Mouse (Mus musculus) limb, embryonic 14.5 days (tissue): ENCODE measurements at regions not wholly inside any gene's neighbourhood (a gene's known extent, or its start where the extent isn't known, plus 50 kb on each side); places are given as distances from the start of the nearest gene placed in this dataset.

ENCODE experiments used
- ATAC-seq: fragments of 200-750 bp; cut with Nextera tagmentation; 2 replicates; pipeline ENCODE4 v1.8.0; 2017; ENCODE audit warnings: low read depth, moderate number of reproducible peaks, moderate TSS enrichment; ENCODE audit not compliant: low FRiP score
- DNase-seq: peaks from one replicate; pipeline ENCODE4 v3.0.0-alpha.2; 2015; ENCODE audit warnings: low spot score
- H3K27ac ChIP-seq: fragments of 300-500 bp; sonication (generic); replicated peaks from 2 replicates; pipeline ENCODE4 v1.5.1; 2014; ENCODE audit warnings: low read depth, mild to moderate bottlenecking, low read length, moderate library complexity, mixed read lengths
- H3K27me3 ChIP-seq: fragments of 300-500 bp; sonication (generic); 2 replicates; pipeline ENCODE4 v1.6.1; 2014; ENCODE audit warnings: low read length, mixed read lengths; ENCODE audit not compliant: control insufficient read depth, insufficient read depth
- H3K36me3 ChIP-seq: fragments of 300-500 bp; sonication (generic); 2 replicates; pipeline ENCODE4 v1.6.1; 2014; ENCODE audit warnings: mild to moderate bottlenecking, low read length, moderate library complexity, mixed read lengths; ENCODE audit not compliant: control insufficient read depth, insufficient read depth
- H3K4me1 ChIP-seq: fragments of 300-500 bp; sonication (generic); 2 replicates; pipeline ENCODE4 v1.6.1; 2014; ENCODE audit warnings: antibody characterized with exemption, low read length, mixed read lengths; ENCODE audit not compliant: control insufficient read depth, insufficient read depth
- H3K4me2 ChIP-seq: fragments of 300-500 bp; sonication (generic); replicated peaks from 2 replicates; pipeline ENCODE4 v1.6.1; 2014; ENCODE audit warnings: low read depth, mild to moderate bottlenecking, low read length, moderate library complexity; ENCODE audit not compliant: severe bottlenecking
- H3K4me3 ChIP-seq: fragments of 300-500 bp; sonication (generic); replicated peaks from 2 replicates; pipeline ENCODE4 v1.5.1; 2014; ENCODE audit warnings: low read length
- H3K9ac ChIP-seq: fragments of 300-500 bp; sonication (generic); 2 replicates; pipeline ENCODE4 v1.6.1; 2014; ENCODE audit warnings: mild to moderate bottlenecking, low read depth, low read length, moderate library complexity; ENCODE audit not compliant: severe bottlenecking
- H3K9me3 ChIP-seq: fragments of 300-500 bp; sonication (generic); 2 replicates; pipeline ENCODE4 v1.6.1; 2016; ENCODE audit warnings: low read length; ENCODE audit not compliant: control insufficient read depth
- POLR2A ChIP-seq: fragments of 200-500 bp; IDR thresholded peaks from 2 replicates; pipeline ENCODE4 v1.8.0; 2012; ENCODE audit warnings: inconsistent platforms, mild to moderate bottlenecking, moderate library complexity, borderline replicate concordance; ENCODE audit not compliant: insufficient read depth, insufficient read length; ENCODE audit errors: extremely low read depth
- WGBS: fragments of 180-500 bp; shearing (Covaris S2); extraction: QIAGEN DNeasy Blood & Tissue Kit; methylation state at CpG from one replicate; pipeline ENCODE4 v1.1.7; 2014; 5-methylcytosine and 5-hydroxymethylcytosine counted together

GRCm38 (mm10) chr5:75260247-75260646, 108.2 kb downstream of the Pdgfra start:
- Histone ChIP-seq H3K4me1 (no peaks in the 10 kb centered on the region), H3K9ac (no peak overlapping the region), H3K4me2 (no peak overlapping the region), H3K27ac (no peak overlapping the region), H3K4me3 (no peak overlapping the region), H3K9me3 (no peaks in the 10 kb centered on the region), H3K36me3 (no peaks in the 10 kb centered on the region), H3K27me3 (no peaks in the 10 kb centered on the region)
- no peak for TF ChIP-seq POLR2A
- 85% methylated on average over 10 of the region's 10 CpGs for WGBS
- ATAC-seq (no peak), DNase-seq (no peak)

DNA sequence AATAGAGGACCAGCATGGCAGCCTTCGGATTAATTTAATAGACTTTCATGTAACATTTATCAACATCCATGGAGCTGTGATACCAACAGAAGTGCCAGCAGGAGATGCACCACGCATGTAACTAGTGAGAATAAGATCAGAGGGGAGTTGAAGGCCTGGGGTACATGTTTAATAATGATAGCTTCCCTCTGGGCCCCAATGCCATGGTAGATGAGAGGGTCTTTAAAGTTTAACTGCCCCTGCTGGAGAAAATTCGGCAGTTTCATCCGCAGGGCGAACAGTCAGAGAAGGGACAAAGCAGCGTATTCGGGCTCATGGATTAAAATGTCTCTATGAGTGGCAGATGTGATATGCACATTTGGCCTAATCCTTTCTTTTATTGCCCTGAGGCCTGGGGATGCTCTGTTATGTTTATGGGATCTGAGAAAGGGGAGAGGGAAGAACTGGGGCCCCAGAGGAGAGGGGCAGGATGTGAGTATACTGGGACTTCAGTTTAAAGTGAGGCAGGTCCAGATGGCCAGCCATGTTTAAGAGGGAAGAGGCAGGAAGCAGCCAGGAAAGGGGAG, 114.1 kb downstream of the Pdgfra start:
- no peak overlapping the region for H3K9ac ChIP-seq
- H3K4me1 ChIP-seq: peaks cover 3% of the 10 kb centered on the region; the same call in 1 of the 2 replicates
- TF ChIP-seq POLR2A: no peak
- ATAC-seq (no peak), DNase-seq (no peak)
- H3K4me3 ChIP-seq: no peak overlapping the region
- no peaks in the 10 kb centered on the region for H3K27me3 ChIP-seq
- H3K27ac ChIP-seq: no peak overlapping the region
- no peaks in the 10 kb centered on the region for H3K36me3 ChIP-seq
- 62% methylated on average over 7 of the region's 7 CpGs for WGBS
- H3K9me3 ChIP-seq: no peaks in the 10 kb centered on the region
- H3K4me2 ChIP-seq: no peak overlapping the region

DNA sequence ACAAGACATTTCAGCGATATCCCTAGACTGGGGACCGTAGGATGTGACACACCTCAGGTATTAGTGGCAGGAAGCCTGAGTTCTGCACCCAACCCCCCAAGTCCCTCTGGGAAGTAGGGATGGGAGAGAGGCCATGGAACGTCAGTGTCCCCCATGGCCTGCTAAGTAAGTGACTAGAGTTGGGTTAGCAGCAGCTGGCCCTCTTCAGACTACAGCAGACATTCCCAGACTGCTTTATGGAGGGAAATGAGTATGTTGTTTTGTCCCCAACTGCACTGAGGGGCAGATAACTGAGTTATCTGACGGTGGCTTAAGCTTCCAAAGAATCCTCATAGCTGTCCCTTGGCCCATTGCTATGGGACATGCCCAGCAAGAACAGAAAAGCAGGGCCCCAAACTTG, 114.8 kb downstream of the Pdgfra start:
- Histone ChIP-seq H3K36me3 (no peaks in the 10 kb centered on the region), H3K4me2 (no peak overlapping the region), H3K27me3 (no peaks in the 10 kb centered on the region), H3K27ac (no peak overlapping the region), H3K4me3 (no peak overlapping the region), H3K9ac (no peak overlapping the region), H3K4me1 (peaks cover 3% of the 10 kb centered on the region; the same call in 1 of the 2 replicates), H3K9me3 (no peaks in the 10 kb centered on the region)
- ATAC-seq (no peak), DNase-seq (no peak)
- WGBS: 67% methylated on average over 4 of the region's 4 CpGs
- TF ChIP-seq POLR2A: no peak

DNA sequence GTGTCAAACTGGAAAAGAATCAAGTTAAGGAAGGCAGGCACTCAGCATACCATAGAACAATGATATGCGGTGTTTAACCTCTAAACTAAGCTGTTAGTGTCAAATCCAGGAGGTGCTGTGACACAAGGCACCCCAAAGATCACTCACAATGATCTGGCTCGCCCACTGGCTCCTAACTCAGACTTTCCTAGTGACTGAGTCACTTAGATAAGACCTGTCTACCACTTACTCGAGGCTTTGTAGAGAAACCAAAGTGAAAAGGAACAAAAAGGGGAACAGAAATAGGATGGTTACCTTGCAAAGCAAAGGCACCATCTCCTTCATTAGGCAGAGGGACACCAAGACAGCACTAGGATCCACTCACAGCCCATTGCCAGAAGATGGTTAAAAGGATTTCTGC, 115.7 kb downstream of the Pdgfra start:
- Histone ChIP-seq H3K9me3 (no peaks in the 10 kb centered on the region), H3K4me1 (peaks cover 3% of the 10 kb centered on the region; the same call in 1 of the 2 replicates), H3K27me3 (no peaks in the 10 kb centered on the region), H3K4me3 (no peak overlapping the region), H3K4me2 (no peak overlapping the region), H3K36me3 (no peaks in the 10 kb centered on the region), H3K27ac (no peak overlapping the region), H3K9ac (no peak overlapping the region)
- no peak for TF ChIP-seq POLR2A
- 83% methylated on average over 3 of the region's 3 CpGs for WGBS
- ATAC-seq (no peak), DNase-seq (no peak)

DNA sequence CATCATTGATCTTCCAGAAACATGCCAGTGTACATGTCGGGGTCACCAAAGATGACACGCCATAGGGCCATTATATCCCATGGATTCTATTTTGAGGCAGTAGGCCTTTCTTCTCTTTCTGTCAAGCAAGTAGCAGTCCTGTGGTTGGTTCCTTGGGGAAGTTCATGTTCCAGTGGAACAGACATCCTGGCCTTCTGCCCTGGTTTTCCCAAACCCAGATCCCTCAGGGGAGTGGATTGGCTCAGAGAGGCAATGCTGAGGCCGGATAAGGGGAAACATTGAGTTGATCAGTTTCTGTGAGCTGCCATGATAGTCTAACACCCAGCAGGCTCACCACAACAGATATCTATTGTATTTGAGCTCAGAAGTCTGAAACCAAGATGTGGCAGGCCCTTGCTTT, 125.9 kb downstream of the Pdgfra start:
- no peak for ATAC-seq
- no peak overlapping the region for H3K27ac ChIP-seq
- H3K4me2 ChIP-seq: no peak overlapping the region
- H3K36me3 ChIP-seq: no peaks in the 10 kb centered on the region
- no peak for DNase-seq
- no peaks in the 10 kb centered on the region for H3K4me1 ChIP-seq
- no peak for TF ChIP-seq POLR2A
- H3K9me3 ChIP-seq: no peaks in the 10 kb centered on the region
- WGBS: 92% methylated on average over 3 of the region's 3 CpGs
- no peak overlapping the region for H3K9ac ChIP-seq
- H3K27me3 ChIP-seq: no peaks in the 10 kb centered on the region
- H3K4me3 ChIP-seq: no peak overlapping the region

DNA sequence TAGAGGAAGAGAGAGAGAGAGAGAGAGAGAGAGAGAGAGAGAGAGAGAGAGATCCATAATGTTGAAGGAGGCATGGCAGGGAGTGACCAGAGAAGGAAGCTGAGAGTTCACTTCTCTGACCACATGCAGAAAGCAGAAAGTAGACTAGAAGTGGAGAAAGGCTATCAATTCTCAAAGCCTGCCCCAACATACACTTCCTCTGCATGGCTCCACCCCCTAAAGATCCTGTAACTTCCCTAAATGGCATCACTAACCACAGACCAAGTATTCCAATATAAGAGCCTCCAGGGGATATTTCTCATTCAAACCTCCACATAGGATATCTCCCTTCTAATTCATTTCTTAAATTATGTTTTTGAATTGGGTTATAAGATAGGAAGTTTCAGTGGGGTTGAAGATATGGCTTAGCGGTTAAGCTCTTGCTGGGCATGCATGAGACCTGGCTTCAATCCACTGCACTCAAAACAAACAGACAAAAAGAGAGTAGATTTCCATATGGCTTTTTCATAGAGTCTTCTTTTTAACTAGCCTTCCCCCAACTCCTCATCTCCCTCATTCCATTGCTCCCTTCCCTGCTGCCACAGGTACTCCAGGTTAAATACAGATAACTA, 127.6 kb downstream of the Pdgfra start:
- H3K27me3 ChIP-seq: no peaks in the 10 kb centered on the region
- DNase-seq (no peak), ATAC-seq (no peak)
- H3K4me3 ChIP-seq: no peak overlapping the region
- no peak overlapping the region for H3K27ac ChIP-seq
- H3K36me3 ChIP-seq: no peaks in the 10 kb centered on the region
- TF ChIP-seq POLR2A: no peak
- no peaks in the 10 kb centered on the region for H3K4me1 ChIP-seq
- WGBS: 88% methylated on average over 1 of the region's 1 CpGs
- no peak overlapping the region for H3K9ac ChIP-seq
- H3K9me3 ChIP-seq: no peaks in the 10 kb centered on the region
- H3K4me2 ChIP-seq: no peak overlapping the region
